Mouse (Mus musculus) brain, embryonic 14.5 days (tissue): ENCODE data around the gene Mettl1.

Experiments used
- CTCF ChIP-seq: fragments of 200-500 bp; IDR thresholded peaks from 2 replicates; pipeline ENCODE4 v1.5.1; 2012; ENCODE audit warnings: inconsistent platforms, mild to moderate bottlenecking, moderate library complexity, borderline replicate concordance; ENCODE audit not compliant: insufficient read depth, insufficient read length; ENCODE audit errors: extremely low read depth
- POLR2A ChIP-seq: fragments of 200-500 bp; IDR thresholded peaks from 2 replicates; pipeline ENCODE4 v1.6.1; 2012; ENCODE audit warnings: mild to moderate bottlenecking, inconsistent platforms, borderline replicate concordance; ENCODE audit not compliant: poor library complexity, insufficient read depth, insufficient read length, severe bottlenecking; ENCODE audit errors: extremely low read depth

GRCm38 (mm10) chr10:127040569-127041214 lies 522 bp upstream of the Mettl1 start:
- TF ChIP-seq CTCF: no peak
- TF ChIP-seq POLR2A: no peak
